Mouse (Mus musculus): ENCODE data around the gene Rab3d. TPM values are rescaled to one million over a fixed set of nuclear protein-coding genes. Genes with fewer than 3 reads are reported as not detected.
"Not testable (repeated sequence)": the region's sequence is repeated elsewhere in the genome, so short reads cannot be mapped to it uniquely, and the experiment has no call there.

Rab3d gene
- polyA plus RNA-seq, 1 experiment from 2014 or later, result 21.6 TPM

DNA sequence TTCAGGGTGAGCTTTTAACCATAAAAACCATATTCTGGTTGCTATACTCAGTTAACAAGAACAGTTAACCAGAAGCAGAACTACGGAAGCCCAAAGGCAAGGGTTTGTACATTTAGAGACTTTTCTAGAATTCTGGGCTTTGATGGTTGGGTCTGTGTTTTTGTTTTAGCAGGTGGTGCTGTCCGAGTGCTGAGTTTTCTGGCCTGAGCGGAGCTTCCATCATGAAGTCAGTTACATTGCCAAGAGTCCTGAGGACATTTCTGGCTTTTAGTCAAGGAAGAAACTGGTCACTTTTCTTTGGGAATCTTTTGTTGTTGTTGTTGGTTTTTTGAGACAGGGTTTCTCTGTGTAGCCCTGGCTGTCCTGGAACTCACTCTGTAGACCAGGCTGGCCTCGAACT is 14.0 kb downstream of the Rab3d start:
- ATAC-seq (ENCODE audit: low read depth), result no peak
- Histone ChIP-seq H3K27me3 (replicated peaks; ENCODE audit: control insufficient read depth, insufficient read depth, low read length) (no peaks in the 10 kb centered on the region), H3K27ac (replicated peaks; ENCODE audit: low read depth, low read length) (no peak overlapping the region), H3K36me3 (ENCODE audit: control insufficient read depth, insufficient read depth, low read length) (no peaks in the 10 kb centered on the region), H3K4me1 (ENCODE audit: control insufficient read depth, insufficient read depth, low read length) (no peaks in the 10 kb centered on the region), H3K9me3 (ENCODE audit: control insufficient read depth, low read length) (no peaks in the 10 kb centered on the region), H3K4me3 (ENCODE audit: low read depth, low read length) (no peak overlapping the region), H3K4me2 (ENCODE audit: low read depth, low read length) (no peak overlapping the region), H3K9ac (ENCODE audit: low read depth, low read length) (no peak overlapping the region)
- 80% methylated on average over 4 of the region's 4 CpGs for WGBS
- no peak for DNase-seq (ENCODE audit: low spot score)

DNA sequence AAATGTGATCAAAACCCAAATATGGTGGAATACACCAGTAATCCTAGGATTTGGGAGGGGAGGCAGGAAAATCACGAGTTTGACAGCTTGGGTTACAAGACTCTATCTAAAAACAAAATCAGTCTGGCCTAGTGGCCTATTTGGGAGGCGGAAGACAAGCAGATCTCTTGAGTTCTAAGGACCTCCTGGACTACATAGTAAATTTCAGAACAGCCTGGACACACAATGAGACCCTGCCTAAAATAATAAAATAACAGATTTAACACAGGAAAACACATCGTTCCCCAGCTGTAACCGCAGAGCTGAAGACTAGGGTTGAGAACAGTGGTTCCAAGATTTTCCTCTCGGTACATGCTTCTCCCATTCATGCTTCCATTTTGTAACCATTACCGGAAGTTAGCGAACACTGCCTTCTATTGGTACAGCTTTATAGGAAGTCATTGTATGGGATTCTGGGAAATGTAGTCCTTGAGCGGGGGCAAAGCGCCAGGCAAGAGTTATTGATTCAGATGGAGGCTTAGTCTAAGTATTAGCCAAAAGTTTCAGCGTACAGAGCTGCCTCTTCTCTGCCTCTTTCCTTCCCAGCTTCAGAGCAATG is 16.7 kb downstream of the Rab3d start:
- Histone ChIP-seq H3K4me1 (ENCODE audit: control insufficient read depth, insufficient read depth, low read length) (no peaks in the 10 kb centered on the region), H3K4me2 (ENCODE audit: low read depth, low read length) (peak overlapping the region; percentile 58), H3K27me3 (replicated peaks; ENCODE audit: control insufficient read depth, insufficient read depth, low read length) (no peaks in the 10 kb centered on the region), H3K36me3 (ENCODE audit: control insufficient read depth, insufficient read depth, low read length) (no peaks in the 10 kb centered on the region), H3K27ac (replicated peaks; ENCODE audit: low read depth, low read length) (no peak overlapping the region), H3K9me3 (ENCODE audit: control insufficient read depth, low read length) (no peaks in the 10 kb centered on the region), H3K9ac (ENCODE audit: low read depth, low read length) (peak overlapping the region; percentile 35), H3K4me3 (ENCODE audit: low read depth, low read length) (peak overlapping the region; percentile 41)
- peak; percentile 94 for ATAC-seq (ENCODE audit: low read depth)
- 15% methylated on average over 10 of the region's 10 CpGs for WGBS
- peak; percentile 95 for DNase-seq (ENCODE audit: low spot score)

DNA sequence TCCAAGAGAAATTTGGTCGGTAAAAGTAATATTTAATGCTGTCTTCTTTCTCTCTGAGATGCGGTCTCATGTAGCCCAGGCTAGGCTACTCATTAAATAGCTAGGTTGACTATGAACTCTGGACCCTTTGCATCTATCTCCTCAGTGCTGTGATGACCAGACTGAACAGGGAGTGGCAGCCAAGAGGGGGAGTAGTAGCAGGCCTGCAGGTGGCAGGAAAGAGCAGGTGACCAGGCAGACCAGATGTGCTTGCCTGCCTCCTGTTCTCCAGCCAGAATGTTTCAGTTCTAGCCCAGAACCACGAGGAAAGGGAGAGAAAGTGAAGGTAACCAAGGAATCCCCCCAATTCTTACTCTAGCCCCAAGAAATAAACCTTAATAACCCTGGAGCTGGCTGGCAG is 28.8 kb downstream of the Rab3d start:
- WGBS, result 61% methylated on average over 3 of the region's 3 CpGs
- H3K4me2 ChIP-seq (ENCODE audit: low read depth, low read length), result no peak overlapping the region
- DNase-seq (ENCODE audit: low spot score) (no peak), ATAC-seq (ENCODE audit: low read depth) (no peak)
- no peak overlapping the region for H3K27ac ChIP-seq (replicated peaks; ENCODE audit: low read depth, low read length)
- no peak overlapping the region for H3K4me3 ChIP-seq (ENCODE audit: low read depth, low read length)
- H3K4me1 ChIP-seq (ENCODE audit: control insufficient read depth, insufficient read depth, low read length), result no peaks in the 10 kb centered on the region
- no peak overlapping the region for H3K9ac ChIP-seq (ENCODE audit: low read depth, low read length)
- 0 out of 2 replicates have a peak, but pooled peaks cover 2% of the 10 kb centered on the region for H3K27me3 ChIP-seq (replicated peaks; ENCODE audit: control insufficient read depth, insufficient read depth, low read length)
- H3K36me3 ChIP-seq (ENCODE audit: control insufficient read depth, insufficient read depth, low read length), result no peaks in the 10 kb centered on the region
- H3K9me3 ChIP-seq (ENCODE audit: control insufficient read depth, low read length), result no peaks in the 10 kb centered on the region

DNA sequence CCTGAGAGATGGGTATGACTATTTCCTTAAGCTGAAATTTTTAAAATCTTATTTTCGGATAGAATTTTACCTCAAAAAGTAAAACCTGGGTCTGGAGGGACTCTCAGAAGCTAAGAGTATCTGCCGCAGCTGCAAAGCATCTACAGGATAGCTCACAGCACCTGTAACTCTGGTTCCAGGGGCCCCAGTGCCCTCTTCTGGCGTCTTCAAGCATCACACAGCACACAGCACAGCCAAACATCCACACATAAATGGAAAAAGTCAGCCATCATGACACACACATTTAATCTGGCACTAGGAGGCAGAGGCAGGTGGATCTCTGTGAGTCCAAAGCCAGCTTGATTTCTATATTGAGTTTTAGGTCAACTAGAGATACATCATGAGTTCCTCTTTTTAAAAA is 41.4 kb downstream of the Rab3d start:
- Histone ChIP-seq H3K27me3 (replicated peaks; ENCODE audit: control insufficient read depth, insufficient read depth, low read length) (no peaks in the 10 kb centered on the region), H3K9me3 (ENCODE audit: control insufficient read depth, low read length) (no peaks in the 10 kb centered on the region), H3K9ac (ENCODE audit: low read depth, low read length) (no peak overlapping the region), H3K4me2 (ENCODE audit: low read depth, low read length) (no peak overlapping the region), H3K36me3 (ENCODE audit: control insufficient read depth, insufficient read depth, low read length) (no peaks in the 10 kb centered on the region), H3K27ac (replicated peaks; ENCODE audit: low read depth, low read length) (no peak overlapping the region), H3K4me3 (ENCODE audit: low read depth, low read length) (no peak overlapping the region), H3K4me1 (ENCODE audit: control insufficient read depth, insufficient read depth, low read length) (no peaks in the 10 kb centered on the region)
- 62% methylated on average over 3 of the region's 3 CpGs for WGBS
- no peak for DNase-seq (ENCODE audit: low spot score)
- ATAC-seq (ENCODE audit: low read depth), result no peak

DNA sequence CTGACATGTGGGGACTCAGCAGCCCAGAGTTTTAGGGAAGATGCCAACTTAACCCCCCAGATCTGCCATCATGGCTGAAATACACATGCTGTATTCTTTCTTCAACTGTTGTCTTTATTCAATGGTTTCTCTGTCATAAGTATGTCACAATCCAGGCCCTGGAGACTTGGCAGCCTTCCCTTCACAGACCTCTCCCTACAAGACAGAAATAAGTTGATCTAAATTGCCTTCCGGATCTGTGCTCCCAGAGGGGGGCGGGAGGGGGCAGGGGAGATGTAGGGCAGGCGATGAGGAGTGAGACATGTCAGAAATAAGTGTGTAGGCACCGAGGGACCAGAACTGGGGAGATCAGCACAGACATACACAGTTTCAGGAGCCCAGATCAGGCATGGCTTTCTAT is 45.8 kb downstream of the Rab3d start:
- Histone ChIP-seq H3K9ac (ENCODE audit: low read depth, low read length) (no peak overlapping the region), H3K27ac (replicated peaks; ENCODE audit: low read depth, low read length) (no peak overlapping the region), H3K9me3 (ENCODE audit: control insufficient read depth, low read length) (no peaks in the 10 kb centered on the region), H3K36me3 (ENCODE audit: control insufficient read depth, insufficient read depth, low read length) (no peaks in the 10 kb centered on the region), H3K4me1 (ENCODE audit: control insufficient read depth, insufficient read depth, low read length) (no peaks in the 10 kb centered on the region), H3K4me2 (ENCODE audit: low read depth, low read length) (no peak overlapping the region), H3K27me3 (replicated peaks; ENCODE audit: control insufficient read depth, insufficient read depth, low read length) (no peaks in the 10 kb centered on the region), H3K4me3 (ENCODE audit: low read depth, low read length) (no peak overlapping the region)
- 52% methylated on average over 4 of the region's 4 CpGs for WGBS
- ATAC-seq (ENCODE audit: low read depth) (no peak), DNase-seq (ENCODE audit: low spot score) (no peak)

DNA sequence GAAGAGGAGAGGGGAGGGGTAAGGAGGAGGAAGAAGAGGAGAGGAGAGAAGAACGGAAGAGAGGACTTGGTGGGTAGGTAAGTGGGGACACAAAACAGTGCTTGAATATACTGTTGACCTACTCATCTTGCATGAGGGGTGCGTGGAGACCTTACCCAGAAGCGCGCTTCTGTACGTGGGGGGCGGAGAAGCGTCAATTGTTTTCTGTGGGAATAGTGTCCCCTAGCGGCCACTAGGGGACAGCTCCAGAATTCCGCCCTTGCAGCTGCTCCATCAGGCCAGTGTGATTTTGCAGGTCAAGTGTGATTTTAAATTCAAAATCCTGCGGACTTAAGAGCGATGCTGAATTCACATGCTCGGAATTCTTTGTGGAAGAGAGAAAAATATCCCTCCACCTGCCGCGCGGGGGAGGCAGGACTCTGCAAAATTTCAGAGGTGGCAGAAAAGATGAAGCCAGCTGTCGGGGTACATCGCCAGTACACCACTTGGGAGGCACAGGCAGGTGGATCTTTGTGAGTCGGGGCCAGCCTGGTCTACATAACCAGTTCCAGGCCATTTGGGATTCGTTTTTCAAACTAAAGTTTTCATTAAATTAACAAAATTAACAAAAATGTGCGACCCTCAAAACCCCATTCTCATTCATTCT is 47.0 kb downstream of the Rab3d start:
- no peaks in the 10 kb centered on the region for H3K27me3 ChIP-seq (replicated peaks; ENCODE audit: control insufficient read depth, insufficient read depth, low read length)

DNA sequence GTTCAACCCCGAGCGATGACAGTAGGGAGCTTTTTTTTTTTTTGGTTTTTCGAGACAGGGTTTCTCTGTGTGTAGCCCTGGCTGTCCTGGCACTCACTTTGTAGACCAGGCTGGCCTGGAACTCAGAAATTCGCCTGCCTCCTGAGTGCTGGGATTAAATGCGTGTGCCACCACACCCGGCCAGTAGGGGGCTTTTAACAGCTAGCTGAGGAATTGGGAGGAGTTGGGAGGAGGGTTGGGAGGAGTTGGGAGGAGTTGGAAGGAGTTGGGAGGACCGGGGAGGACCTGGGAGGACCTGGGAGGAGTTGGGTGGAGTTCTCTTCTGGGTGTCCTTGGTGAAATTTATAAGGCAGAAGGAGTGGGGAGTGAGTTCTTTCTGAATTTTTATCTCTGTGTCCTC is 48.7 kb downstream of the Rab3d start:
- H3K36me3 ChIP-seq (ENCODE audit: control insufficient read depth, insufficient read depth, low read length), result not testable (repeated sequence)

More for the DNA sequence above, 47.0 kb downstream of the Rab3d start:
- 14% methylated on average over 20 of the region's 20 CpGs for WGBS
- Histone ChIP-seq H3K9me3 (ENCODE audit: control insufficient read depth, low read length) (no peaks in the 10 kb centered on the region), H3K4me3 (ENCODE audit: low read depth, low read length) (peak overlapping the region; percentile 5; the same call in 1 of the 2 replicates), H3K27ac (replicated peaks; ENCODE audit: low read depth, low read length) (no peak overlapping the region), H3K4me2 (ENCODE audit: low read depth, low read length) (peak overlapping the region; percentile 41), H3K4me1 (ENCODE audit: control insufficient read depth, insufficient read depth, low read length) (no peaks in the 10 kb centered on the region), H3K9ac (ENCODE audit: low read depth, low read length) (no peak overlapping the region), H3K36me3 (ENCODE audit: control insufficient read depth, insufficient read depth, low read length) (no peaks in the 10 kb centered on the region)
- DNase-seq (ENCODE audit: low spot score) (peak; percentile 56), ATAC-seq (ENCODE audit: low read depth) (peak; percentile 60; the same call in 1 of the 2 replicates)

DNA sequence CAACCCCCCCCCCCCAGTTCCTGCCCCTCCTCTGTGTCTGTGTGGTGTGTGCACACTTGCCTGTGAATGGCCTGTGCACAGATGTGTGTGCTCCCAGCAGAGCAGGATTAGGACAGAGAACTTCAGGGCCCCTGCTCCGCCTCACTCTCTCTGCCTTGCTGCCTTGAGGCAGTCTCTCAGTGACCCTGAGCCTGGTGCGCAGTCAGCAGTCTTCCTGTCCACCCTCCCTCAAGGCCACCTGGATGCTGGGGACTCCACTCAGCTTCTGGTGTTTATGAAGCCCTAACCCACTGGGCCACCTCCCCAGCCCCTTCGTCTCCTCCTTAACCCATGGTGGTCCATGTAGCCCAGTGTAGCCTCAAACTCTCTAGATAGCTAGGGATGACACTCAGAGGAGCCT is 50.3 kb downstream of the Rab3d start:
- H3K4me1 ChIP-seq (ENCODE audit: control insufficient read depth, insufficient read depth, low read length), result no peaks in the 10 kb centered on the region
- H3K27ac ChIP-seq (replicated peaks; ENCODE audit: low read depth, low read length), result no peak overlapping the region
- H3K9ac ChIP-seq (ENCODE audit: low read depth, low read length), result no peak overlapping the region
- no peaks in the 10 kb centered on the region for H3K9me3 ChIP-seq (ENCODE audit: control insufficient read depth, low read length)
- H3K27me3 ChIP-seq (replicated peaks; ENCODE audit: control insufficient read depth, insufficient read depth, low read length), result no peaks in the 10 kb centered on the region
- H3K4me2 ChIP-seq (ENCODE audit: low read depth, low read length), result no peak overlapping the region
- H3K36me3 ChIP-seq (ENCODE audit: control insufficient read depth, insufficient read depth, low read length), result no peaks in the 10 kb centered on the region
- no peak for DNase-seq (ENCODE audit: low spot score)
- WGBS, result 61% methylated on average over 2 of the region's 3 CpGs
- no peak for ATAC-seq (ENCODE audit: low read depth)
- H3K4me3 ChIP-seq (ENCODE audit: low read depth, low read length), result no peak overlapping the region

More for the DNA sequence above, 48.7 kb downstream of the Rab3d start:
- H3K27ac ChIP-seq (replicated peaks; ENCODE audit: low read depth, low read length); H3K4me1 ChIP-seq (ENCODE audit: control insufficient read depth, insufficient read depth, low read length); DNase-seq (ENCODE audit: low spot score); H3K4me2 ChIP-seq (ENCODE audit: low read depth, low read length); H3K27me3 ChIP-seq (replicated peaks; ENCODE audit: control insufficient read depth, insufficient read depth, low read length); ATAC-seq (ENCODE audit: low read depth); H3K4me3 ChIP-seq (ENCODE audit: low read depth, low read length); H3K9ac ChIP-seq (ENCODE audit: low read depth, low read length); H3K9me3 ChIP-seq (ENCODE audit: control insufficient read depth, low read length): not testable (repeated sequence)
- 54% methylated on average over 7 of the region's 7 CpGs for WGBS

DNA sequence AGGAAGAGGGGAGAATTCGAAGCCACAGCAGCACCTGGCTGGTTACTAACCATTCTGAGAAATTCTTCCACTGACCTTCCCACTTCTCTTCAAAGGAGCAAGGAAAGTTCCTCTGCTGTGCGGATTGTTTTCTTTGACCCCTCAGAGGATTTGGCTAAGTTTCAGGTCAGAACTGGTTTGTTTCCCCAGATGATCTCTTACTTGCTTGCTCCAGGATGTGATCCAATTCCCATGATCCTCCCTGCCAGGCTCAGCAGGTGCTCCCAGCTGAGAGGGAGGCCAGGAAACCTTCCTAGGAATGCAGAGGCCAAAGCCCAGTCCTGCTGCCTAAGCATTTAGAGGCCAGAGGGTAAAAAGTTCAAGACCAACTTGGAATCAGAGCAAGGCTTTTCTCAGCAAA is 51.4 kb downstream of the Rab3d start:
- Histone ChIP-seq H3K9me3 (ENCODE audit: control insufficient read depth, low read length) (peaks cover 3% of the 10 kb centered on the region; the same call in 1 of the 2 replicates), H3K9ac (ENCODE audit: low read depth, low read length) (no peak overlapping the region), H3K27me3 (replicated peaks; ENCODE audit: control insufficient read depth, insufficient read depth, low read length) (no peaks in the 10 kb centered on the region), H3K36me3 (ENCODE audit: control insufficient read depth, insufficient read depth, low read length) (no peaks in the 10 kb centered on the region), H3K4me3 (ENCODE audit: low read depth, low read length) (no peak overlapping the region), H3K4me2 (ENCODE audit: low read depth, low read length) (no peak overlapping the region), H3K4me1 (ENCODE audit: control insufficient read depth, insufficient read depth, low read length) (no peaks in the 10 kb centered on the region), H3K27ac (replicated peaks; ENCODE audit: low read depth, low read length) (no peak overlapping the region)
- 33% methylated on average over 2 of the region's 2 CpGs for WGBS
- peak; percentile 32 for DNase-seq (ENCODE audit: low spot score)
- no peak for ATAC-seq (ENCODE audit: low read depth)

All from embryonic facial prominence, embryonic 14.5 days (tissue).